ENCODE assay signal across 19 mouse cellular contexts in the genomic region with DNA sequence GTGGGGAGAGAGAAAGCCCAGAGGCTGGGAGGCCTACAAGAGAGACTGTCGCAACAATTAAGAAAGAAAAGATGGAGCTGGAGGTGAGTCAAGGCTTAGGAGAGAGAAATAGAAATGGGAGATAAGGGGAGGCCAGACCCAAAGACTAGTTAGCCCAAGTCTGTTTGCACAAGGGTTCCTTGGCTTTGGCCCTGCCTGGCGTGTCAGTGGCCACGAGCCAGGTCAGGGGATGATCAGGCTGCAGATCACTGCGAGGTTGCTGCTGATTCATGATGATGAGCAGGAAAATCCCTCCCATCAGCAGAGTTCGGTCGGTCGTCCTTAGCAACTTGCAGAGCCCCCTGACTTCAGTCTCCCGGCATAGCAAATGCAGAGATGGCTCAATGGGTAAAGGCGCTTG. TPM values are rescaled to one million over a fixed set of nuclear protein-coding genes. Genes with fewer than 3 reads are reported as not detected.
DNase-seq lines count a peak whose midpoint lies in the region; ATAC-seq and TF ChIP-seq lines count a peak whose summit lies in the region.
"Had no signal": no experiment of that assay in that cellular context is flagged by ENCODE, and none has a peak within 500 bp of the region (broad histone marks: within the 10 kb centered on the region; RNA-seq: fewer than 3 reads in every experiment).

No protein-coding gene starts in this region.

- peak; percentile 72 for DNase-seq in MN1 (ENCODE audit: low spot score)
- peak; percentile 64 for DNase-seq in adrenal gland, postnatal 25 days
- no peak for DNase-seq in gastrocnemius, postnatal 10 days
- no peak for DNase-seq in stomach, postnatal 0 days (ENCODE audit: low spot score)
- DNase-seq: cerebellum, adult 9-11 months; gastrocnemius, postnatal 14 days; kidney, adult 18-20 months; kidney, postnatal 36 days; lung, postnatal 4 days; spleen, adult 18-20 months had no signal

- no peaks in the 10 kb centered on the region for H3K36me3 ChIP-seq in megakaryocyte, embryonic 14.5 days (replicated peaks; ENCODE audit: low read length)
- no peaks in the 10 kb centered on the region for H3K36me3 ChIP-seq in C2C12 (ENCODE audit: control insufficient read depth, insufficient read depth)
- H3K36me3 ChIP-seq in stomach, postnatal 0 days (ENCODE audit: control insufficient read depth, insufficient read depth, low read length), result no peaks in the 10 kb centered on the region
- H3K36me3 ChIP-seq: embryonic facial prominence, embryonic 15.5 days; hindbrain, embryonic 12.5 days; limb, embryonic 13.5 days; liver, embryonic 15.5 days; midbrain, embryonic 13.5 days; stomach, embryonic 15.5 days had no signal

- no peak overlapping the region for H3ac ChIP-seq in C2C12 (ENCODE audit: control insufficient read depth, insufficient read length, low read depth)

- H3K9ac ChIP-seq in stomach, postnatal 0 days (ENCODE audit: low read length), result no peak overlapping the region
- H3K9ac ChIP-seq: embryonic facial prominence, embryonic 15.5 days; hindbrain, embryonic 12.5 days; limb, embryonic 13.5 days; liver, embryonic 15.5 days; midbrain, embryonic 13.5 days; stomach, embryonic 15.5 days had no signal

- no peak overlapping the region for H3K4me2 ChIP-seq in stomach, postnatal 0 days (replicated peaks; ENCODE audit: low read depth)
- H3K4me2 ChIP-seq: embryonic facial prominence, embryonic 15.5 days; hindbrain, embryonic 12.5 days; limb, embryonic 13.5 days; liver, embryonic 15.5 days; midbrain, embryonic 13.5 days; stomach, embryonic 15.5 days had no signal

- no peaks in the 10 kb centered on the region for H3K79me3 ChIP-seq in C2C12 (ENCODE audit: low read depth)

- no peaks in the 10 kb centered on the region for H3K9me3 ChIP-seq in megakaryocyte, embryonic 14.5 days
- no peaks in the 10 kb centered on the region for H3K9me3 ChIP-seq in stomach, postnatal 0 days (ENCODE audit: control insufficient read depth, low read length)
- H3K9me3 ChIP-seq: embryonic facial prominence, embryonic 15.5 days; hindbrain, embryonic 12.5 days; limb, embryonic 13.5 days; liver, embryonic 15.5 days; midbrain, embryonic 13.5 days; stomach, embryonic 15.5 days had no signal

- TF ChIP-seq CTCF in C2C12 (IDR thresholded peaks at IDR 0.05; ENCODE audit: control insufficient read depth, insufficient read depth, insufficient read length), result no peak
- no peak for TF ChIP-seq CTCF in stomach, postnatal 0 days (IDR thresholded peaks at IDR 0.05; ENCODE audit: low read depth)

- H3K4me3 ChIP-seq in megakaryocyte, embryonic 14.5 days (replicated peaks), result peak overlapping the region; percentile 54
- no peak overlapping the region for H3K4me3 ChIP-seq in C2C12 (ENCODE audit: insufficient read depth, poor library complexity, severe bottlenecking)
- no peak overlapping the region for H3K4me3 ChIP-seq in stomach, postnatal 0 days (ENCODE audit: low read depth, low read length)
- H3K4me3 ChIP-seq: embryonic facial prominence, embryonic 15.5 days; hindbrain, embryonic 12.5 days; limb, embryonic 13.5 days; liver, embryonic 15.5 days; midbrain, embryonic 13.5 days; stomach, embryonic 15.5 days had no signal

- H3K27me3 ChIP-seq in megakaryocyte, embryonic 14.5 days (replicated peaks), result no peaks in the 10 kb centered on the region
- H3K27me3 ChIP-seq in C2C12 (ENCODE audit: control insufficient read depth, insufficient read depth, insufficient read length), result no peaks in the 10 kb centered on the region
- H3K27me3 ChIP-seq in stomach, postnatal 0 days (ENCODE audit: control insufficient read depth, insufficient read depth, low read length), result no peaks in the 10 kb centered on the region
- H3K27me3 ChIP-seq: embryonic facial prominence, embryonic 15.5 days; hindbrain, embryonic 12.5 days; limb, embryonic 13.5 days; liver, embryonic 15.5 days; midbrain, embryonic 13.5 days; stomach, embryonic 15.5 days had no signal

- H3K27ac ChIP-seq in stomach, postnatal 0 days (replicated peaks), result no peak overlapping the region
- H3K27ac ChIP-seq: embryonic facial prominence, embryonic 15.5 days; hindbrain, embryonic 12.5 days; limb, embryonic 13.5 days; liver, embryonic 15.5 days; midbrain, embryonic 13.5 days; stomach, embryonic 15.5 days had no signal

- 62% methylated on average over 9 of the region's 9 CpGs for WGBS in stomach, postnatal 0 days

- no peaks in the 10 kb centered on the region for H3K79me2 ChIP-seq in C2C12 (ENCODE audit: control insufficient read depth, insufficient read depth)

- ATAC-seq in megakaryocyte, adult 5-6 weeks (ENCODE audit: poor library complexity, severe bottlenecking), result no peak
- no peak for ATAC-seq in stomach, postnatal 0 days (ENCODE audit: low FRiP score, low TSS enrichment)
- ATAC-seq: midbrain, embryonic 13.5 days had no signal

- H3K4me1 ChIP-seq in megakaryocyte, embryonic 14.5 days, result peaks cover 72% of the 10 kb centered on the region
- H3K4me1 ChIP-seq in stomach, postnatal 0 days (replicated peaks; ENCODE audit: control insufficient read depth, insufficient read depth), result 0 out of 2 replicates have a peak, but pooled peaks cover 2% of the 10 kb centered on the region
- H3K4me1 ChIP-seq: midbrain, embryonic 13.5 days had no signal

- TF ChIP-seq EP300 in stomach, postnatal 0 days (optimal IDR thresholded peaks at IDR 0.05), result no peak

TF ChIP-seq in C2C12, 6 proteins besides CTCF, POLR2A, EP300 and RAD21:
- TF ChIP-seq MYOD1 (IDR thresholded peaks at IDR 0.05; ENCODE audit: control insufficient read depth, insufficient read length, low read depth), result no peak
- peak; percentile 62 for TF ChIP-seq CEBPB (IDR thresholded peaks at IDR 0.05; ENCODE audit: low read depth)
- no peak for TF ChIP-seq FOSL1 (IDR thresholded peaks at IDR 0.05; ENCODE audit: insufficient read depth, low read length, poor library complexity, severe bottlenecking)
- no peak for TF ChIP-seq USF1 (IDR thresholded peaks at IDR 0.05; ENCODE audit: low read depth)
- TF ChIP-seq MAX (IDR thresholded peaks at IDR 0.05), result peak; percentile 42
- no peak for TF ChIP-seq MYOG (IDR thresholded peaks at IDR 0.05; ENCODE audit: control insufficient read depth, extremely low read depth, insufficient read length)

RNA-seq across cellular contexts. Expression of a gene that starts 37.9 kb away (rescaled TPM):
- polyA plus RNA-seq in megakaryocyte, embryonic 14.5 days (2012; ENCODE audit: insufficient read depth, low replicate concordance), result 48.1 and 103 TPM in 2 replicates
- total RNA-seq in megakaryocyte, adult 5-6 weeks (2015), result 5.6 and 9.1 TPM in 2 replicates
- total RNA-seq in megakaryocyte, adult 5-6 weeks (2017), result 4.8 and 11.4 TPM in 2 replicates
- polyA plus RNA-seq in C2C12 (2012; fragmentation: generic; extraction: Trizol), result 52.5 TPM
- 429 and 459 TPM in 2 replicates for total RNA-seq in adrenal gland, postnatal 25 days (2021)
- total RNA-seq in gastrocnemius, postnatal 10 days (2021), result 100 to 1,000 TPM in 1 of 2 experiments, 10 to 100 TPM in 1; 73.8 to 125 TPM
- polyA plus RNA-seq in stomach, postnatal 0 days (2015; fragmentation: Nextera tagmentation; extraction: Ambion mirVana), result 2.4 and 3.1 TPM in 2 replicates

RNA-seq across cellular contexts. Expression of a gene that starts 40.7 kb away (rescaled TPM):
- 33.8 and 77.2 TPM in 2 replicates for polyA plus RNA-seq in megakaryocyte, embryonic 14.5 days (2012; ENCODE audit: insufficient read depth, low replicate concordance)
- 35.5 and 46.1 TPM in 2 replicates for total RNA-seq in megakaryocyte, adult 5-6 weeks (2015)
- 28.7 and 39.4 TPM in 2 replicates for total RNA-seq in megakaryocyte, adult 5-6 weeks (2017)
- 136 TPM for polyA plus RNA-seq in C2C12 (2012; fragmentation: generic; extraction: Trizol)
- 107 and 108 TPM in 2 replicates for total RNA-seq in adrenal gland, postnatal 25 days (2021)
- 10 to 100 TPM; 62.6 to 63.8 TPM for total RNA-seq in gastrocnemius, postnatal 10 days (2021)
- polyA plus RNA-seq in stomach, postnatal 0 days (2015; fragmentation: Nextera tagmentation; extraction: Ambion mirVana), result 94.9 and 99.0 TPM in 2 replicates

Comparison
In these comparisons a context has a peak if more than half of its experiments do, and no peak if none do; other contexts are left out.
1. DNase-seq: peak in MN1 (single experiment) and adrenal gland, postnatal 25 days (single experiment); none in gastrocnemius, postnatal 10 days (single experiment) and stomach, postnatal 0 days (single experiment).
2. RNA of a gene that starts 37.9 kb away (total RNA-seq): 429 to 459 TPM in adrenal gland, postnatal 25 days and 73.8 to 125 TPM in gastrocnemius, postnatal 10 days; 4.8 to 11.4 TPM in megakaryocyte, adult 5-6 weeks; every median in the first group is over 4 times any median in the second.